Mouse (Mus musculus) large intestine, adult 2 months (tissue): Measurements from ENCODE around the gene Gm21188. TPM values are rescaled to one million over a fixed set of nuclear protein-coding genes. Genes with fewer than 3 reads are reported as not detected.
"Not testable (repeated sequence)": the region's sequence is repeated elsewhere in the genome, so short reads cannot be mapped to it uniquely, and the experiment has no call there.

Source experiments
- DNase-seq: peaks from one replicate; pipeline ENCODE4 v3.0.0-alpha.2; 2012; ENCODE audit warnings: low read depth, low spot score
- WGBS: fragments of 180-500 bp; shearing (Covaris S2); methylation state at CpG from one replicate; pipeline ENCODE4 v1.1.7; 2018; 5-methylcytosine and 5-hydroxymethylcytosine counted together
- polyA plus RNA-seq: library from polyadenylated mRNA; depleted of rRNA; stranded (reverse); fragments of >200 nt; gene quantifications from 2 replicates; pipeline ENCODE4 v1.2.3, GENCODE M21; 2012; rRNA removed

The Gm21188 gene
- polyA plus RNA-seq, 1 experiment = 0.21 TPM

GRCm38 (mm10) chr13:120031676-120032075 lies 20.3 kb downstream of the Gm21188 start:
- 6% methylated on average over 16 of the region's 16 CpGs for WGBS

DNA sequence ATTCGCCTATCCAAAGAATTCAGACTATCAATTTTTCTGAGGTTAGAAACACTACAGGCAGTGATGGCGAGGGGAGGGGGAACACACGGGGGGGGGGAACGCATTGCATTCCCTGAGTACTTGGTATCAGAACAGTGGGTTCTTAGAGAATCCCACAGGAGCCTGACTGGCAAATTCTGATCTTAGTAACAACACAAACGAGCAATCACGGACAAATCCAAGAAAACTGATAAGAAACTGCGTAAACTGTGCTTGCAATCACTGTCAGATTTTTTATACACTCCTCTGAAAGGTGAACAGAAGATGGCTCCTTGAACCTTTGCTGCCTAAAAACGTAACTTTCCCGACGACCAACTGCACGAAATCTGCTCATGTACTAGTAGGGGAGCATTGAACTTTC lies 24.6 kb downstream of the Gm21188 start:
- WGBS = 4% methylated on average over 11 of the region's 11 CpGs
- not testable (repeated sequence) for DNase-seq

More at GRCm38 (mm10) chr13:120031676-120032075, 20.3 kb downstream of the Gm21188 start:
- not testable (repeated sequence) for DNase-seq

DNA sequence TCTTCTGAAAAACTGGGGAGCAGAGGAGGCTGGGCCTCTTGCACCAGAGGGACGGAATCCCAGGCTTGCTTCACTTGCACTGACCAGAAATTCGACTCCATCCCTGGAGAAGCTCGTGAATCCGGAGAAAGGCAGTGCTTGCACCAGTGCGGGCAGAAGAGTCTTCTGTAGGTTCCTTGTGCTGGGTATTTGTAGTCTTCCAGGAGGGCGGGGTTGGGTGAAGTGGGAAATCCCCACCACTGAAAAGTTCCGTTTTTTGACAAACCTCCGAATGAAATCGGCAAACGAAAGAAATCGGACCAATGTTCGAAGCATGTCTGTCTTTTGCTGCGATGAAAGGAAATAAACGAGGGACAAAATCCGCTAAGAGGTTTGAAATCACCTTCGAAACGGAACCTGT lies 25.1 kb downstream of the Gm21188 start, which contains the start of gene Gm36079:
TSS of gene Gm36079 (minus strand) at position 101 of the 400 bp plus-strand sequence.
- not testable (repeated sequence) for DNase-seq
- whole genome bisulfite sequencing = 2% methylated on average over 6 of the region's 17 CpGs

DNA sequence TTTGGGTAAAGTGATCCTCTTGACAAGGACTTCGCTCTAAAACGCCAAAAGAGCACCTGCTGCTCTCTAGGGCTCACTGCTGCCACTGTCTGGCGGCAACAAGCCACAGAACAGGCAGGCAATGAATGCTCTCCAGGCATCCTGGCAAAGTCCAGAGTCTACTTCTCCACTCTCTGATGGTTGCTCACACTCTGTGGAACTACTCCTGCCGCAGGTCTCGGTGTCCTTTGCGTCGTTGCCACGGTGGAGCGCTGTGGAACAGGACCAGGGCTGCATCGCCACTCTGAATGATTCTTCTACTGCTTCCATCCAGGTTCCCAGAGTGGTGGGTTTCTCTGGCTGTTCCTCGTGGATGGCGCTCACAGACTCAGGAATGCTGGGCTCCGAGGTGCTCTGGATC lies 25.6 kb downstream of the Gm21188 start:
- WGBS = 6% methylated on average over 3 of the region's 13 CpGs
- DNase-seq = not testable (repeated sequence)

DNA sequence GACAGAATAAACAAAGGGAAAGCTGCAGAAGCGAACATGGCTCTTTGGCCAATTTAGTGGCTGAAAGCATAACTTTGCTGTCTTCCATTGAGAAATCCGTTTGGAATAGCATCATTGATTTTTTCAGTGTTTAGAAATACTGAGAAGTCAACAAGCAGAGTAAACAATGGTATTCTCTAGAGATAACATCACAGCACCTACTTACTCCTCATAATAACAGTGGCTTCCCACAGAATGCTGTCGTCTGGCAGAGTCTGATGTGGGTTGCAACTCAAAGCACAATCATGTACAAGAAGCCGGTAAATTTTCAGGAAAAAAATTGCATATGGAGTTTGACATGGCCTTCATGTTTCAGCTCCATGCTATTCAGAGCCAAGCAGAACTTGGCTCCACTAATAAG lies 26.4 kb downstream of the Gm21188 start:
- DNase-seq = not testable (repeated sequence)
- WGBS = 15% methylated on average over 4 of the region's 4 CpGs

DNA sequence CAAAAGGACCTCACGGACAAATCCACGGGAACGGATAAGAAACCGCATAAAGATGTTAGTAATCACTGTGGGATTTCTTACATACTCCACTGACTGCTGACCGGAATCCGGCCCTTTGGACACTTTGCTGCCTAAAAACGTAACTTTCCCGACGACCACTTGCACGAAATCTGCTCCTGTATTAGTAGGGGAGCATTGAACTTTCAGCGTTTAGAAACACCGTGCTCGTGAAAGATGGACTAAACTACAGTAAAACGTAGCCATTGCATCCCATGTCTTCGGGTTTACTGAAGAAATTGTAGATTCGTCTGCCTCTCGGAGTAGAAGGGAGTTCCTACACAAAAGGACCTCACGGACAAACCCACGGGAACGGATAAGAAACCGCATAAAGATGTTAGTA lies 27.0 kb downstream of the Gm21188 start:
- WGBS = 4% methylated on average over 21 of the region's 21 CpGs
- not testable (repeated sequence) for DNase-seq

GRCm38 (mm10) chr13:120024581-120024980 lies 27.4 kb downstream of the Gm21188 start:
- WGBS = 18% methylated on average over 9 of the region's 9 CpGs
- not testable (repeated sequence) for DNase-seq

DNA sequence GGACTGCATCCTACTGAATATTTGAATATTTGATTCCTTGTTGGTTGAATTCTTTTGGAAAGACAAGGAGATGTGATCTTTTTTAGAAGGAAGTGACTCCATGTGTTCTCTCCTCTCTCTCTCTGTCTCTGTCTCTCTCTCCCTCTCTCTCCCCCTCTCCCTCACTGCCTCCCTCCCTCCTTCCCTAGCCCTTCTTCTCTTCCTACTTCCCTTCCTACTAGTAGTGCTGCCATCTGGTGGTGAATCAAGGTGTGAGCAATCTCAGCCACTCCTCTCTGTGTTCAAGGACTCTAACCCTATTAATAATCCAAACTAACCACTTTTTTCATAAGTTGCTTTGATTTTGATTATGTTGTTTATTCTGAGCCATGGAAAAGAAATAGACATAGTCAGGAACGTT lies 30.5 kb downstream of the Gm21188 start:
- DNase-seq = not testable (repeated sequence)
- WGBS = no CpG with 5 or more reads among the region's 1 CpGs

DNA sequence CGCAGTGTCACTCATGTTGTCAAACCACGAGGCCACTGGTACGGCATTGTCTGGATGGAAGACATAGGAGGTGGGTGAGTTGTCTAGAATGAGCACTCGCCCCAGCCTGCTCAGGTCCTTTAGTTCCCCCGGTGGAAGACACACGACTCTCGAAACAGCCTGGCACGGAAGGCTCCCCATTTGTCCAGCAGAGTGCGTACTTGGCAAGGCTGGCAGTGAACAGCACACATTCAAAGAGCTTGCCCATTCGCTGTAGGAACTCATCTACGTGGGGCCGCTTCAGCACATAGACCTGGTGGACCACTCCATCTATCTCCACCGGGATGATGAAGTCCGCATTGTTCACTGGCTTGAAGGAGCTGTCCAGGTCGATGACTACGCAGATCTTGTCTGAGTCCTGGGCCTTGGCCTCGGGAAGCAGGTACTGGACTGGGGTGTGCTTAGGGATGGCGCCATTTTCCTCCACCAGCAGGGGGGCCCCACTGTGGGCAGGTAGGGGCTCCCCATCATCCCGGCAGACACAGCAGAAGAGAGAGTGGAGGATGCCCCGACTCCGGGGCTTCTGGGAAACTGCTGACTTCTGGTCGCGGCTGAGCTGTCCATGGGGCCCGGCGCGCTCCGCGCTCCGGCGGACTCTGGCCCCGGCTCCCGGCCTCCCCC lies 36.5 kb downstream of the Gm21188 start:
- DNase-seq = not testable (repeated sequence)
- 3% methylated on average over 8 of the region's 32 CpGs for WGBS

- no CpG with 5 or more reads among the region's 2 CpGs for WGBS
- not testable (repeated sequence) for DNase-seq
Observed at GRCm38 (mm10) chr13:120013962-120014361, 38.0 kb downstream of the Gm21188 start.

DNA sequence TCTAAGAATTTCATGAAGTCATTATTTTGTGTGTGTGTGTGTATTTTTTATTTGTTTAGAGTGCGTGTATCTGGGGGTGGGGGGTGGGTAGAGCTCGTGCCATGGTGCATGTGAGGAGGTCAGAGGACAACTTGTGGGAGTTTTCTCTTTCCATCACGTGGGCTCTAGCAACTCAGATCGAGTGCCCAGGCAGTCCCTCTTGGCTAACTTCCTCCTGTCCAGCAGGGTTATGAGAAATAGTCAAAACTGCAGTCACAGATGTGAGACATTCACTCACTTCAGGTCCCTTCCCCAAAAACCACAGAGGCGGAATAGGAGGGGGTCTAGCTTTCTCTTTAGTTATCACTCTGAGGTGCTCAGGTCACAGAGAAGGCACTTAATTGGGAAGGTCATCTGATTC lies 38.5 kb downstream of the Gm21188 start:
- DNase-seq = not testable (repeated sequence)
- no CpG with 5 or more reads among the region's 5 CpGs for WGBS

DNA sequence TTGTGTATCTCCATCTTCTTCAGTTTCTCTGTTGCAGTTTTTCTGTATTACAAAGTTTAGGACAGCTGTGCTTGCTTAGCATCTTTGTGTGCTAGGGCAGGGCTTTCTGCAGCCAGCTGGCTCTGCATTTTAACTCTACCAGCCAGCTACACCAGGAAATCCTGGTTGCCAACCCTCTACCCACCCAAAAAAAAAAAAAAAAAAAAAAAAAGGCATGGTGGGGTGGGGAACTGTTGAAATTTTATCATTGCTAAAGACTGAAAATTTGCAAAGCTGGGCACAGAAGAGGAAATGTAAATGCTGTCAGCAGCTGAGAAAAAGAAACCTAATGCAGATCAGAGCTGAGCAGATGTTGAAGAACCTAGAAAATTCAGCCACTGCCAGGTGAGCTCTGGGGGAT lies 41.9 kb downstream of the Gm21188 start:
- DNase-seq = not testable (repeated sequence)

GRCm38 (mm10) chr13:119999215-119999614 lies 52.8 kb downstream of the Gm21188 start:
- no CpG with 5 or more reads among the region's 4 CpGs for WGBS
- DNase-seq = not testable (repeated sequence)

- DNase-seq = not testable (repeated sequence)
- no CpG with 5 or more reads among the region's 22 CpGs for WGBS
Observed at GRCm38 (mm10) chr13:119998442-119999086, 53.4 kb downstream of the Gm21188 start.

DNA sequence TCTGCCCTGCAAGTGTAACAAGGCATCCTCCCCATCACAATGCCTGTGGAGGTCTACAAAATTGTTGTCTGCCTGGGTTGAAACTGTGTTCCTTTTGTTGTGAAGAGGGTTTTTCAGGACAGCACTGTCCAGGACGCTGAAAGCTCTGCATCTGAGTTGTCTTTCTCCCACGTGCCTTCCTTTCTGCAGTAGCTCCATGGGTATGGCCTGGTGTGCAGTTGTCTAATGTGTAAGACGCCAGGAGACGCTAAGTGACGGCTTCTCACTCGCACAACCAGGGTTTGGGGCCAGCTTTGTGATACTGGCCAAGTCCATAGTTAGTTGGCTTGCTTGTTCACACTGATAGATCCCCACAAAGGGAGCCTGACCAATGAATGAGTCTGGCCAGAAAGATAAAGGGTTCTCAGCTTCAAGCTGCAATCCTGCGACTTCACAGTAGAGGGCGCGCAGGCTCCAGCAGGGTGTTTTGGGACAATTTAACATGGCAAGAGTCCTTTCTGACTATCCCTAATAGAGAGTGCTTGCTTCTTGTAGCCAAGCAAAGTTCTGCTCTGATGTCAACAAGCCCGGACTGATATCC lies 60.0 kb downstream of the Gm21188 start:
- DNase-seq = not testable (repeated sequence)
- WGBS = no CpG with 5 or more reads among the region's 10 CpGs

DNA sequence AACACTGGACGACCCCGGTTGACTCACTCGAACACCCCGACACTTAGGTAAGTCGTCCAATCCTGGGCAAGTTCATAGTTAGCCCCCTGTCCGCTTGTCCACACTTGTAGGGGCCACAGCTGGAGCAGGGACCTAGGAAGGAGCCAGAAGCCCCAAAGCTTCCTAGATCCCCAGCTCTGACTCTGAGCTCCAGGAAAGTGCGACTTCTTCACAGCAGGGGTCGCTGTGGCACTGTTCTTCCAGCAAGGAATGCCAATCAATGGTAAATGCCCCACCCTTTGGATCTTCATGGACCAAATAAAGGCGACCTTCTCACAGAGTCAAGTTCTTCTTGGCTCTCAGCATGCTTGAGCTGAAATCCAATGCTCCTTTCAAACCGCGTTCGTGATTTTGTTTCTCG lies 60.7 kb downstream of the Gm21188 start:
- not testable (repeated sequence) for DNase-seq
- no CpG with 5 or more reads among the region's 13 CpGs for WGBS

Other genes starting within 250 kb of the Gm21188 start
- gene AF067063, start 222.0 kb downstream of the Gm21188 start, polyA plus RNA-seq = not detected in 2 replicates
- not detected in 2 replicates for gene D13Ertd608e, start 216.2 kb downstream of the Gm21188 start, polyA plus RNA-seq
- gene Tcstv1, start 157.4 kb downstream of the Gm21188 start, polyA plus RNA-seq = not detected in 2 replicates
- gene Gm21761, start 122.9 kb downstream of the Gm21188 start, polyA plus RNA-seq = not detected in 2 replicates
- gene B020031M17Rik, start 101.4 kb downstream of the Gm21188 start, polyA plus RNA-seq = not detected in 2 replicates
- gene Gm36079, start 25.2 kb downstream of the Gm21188 start, polyA plus RNA-seq = not detected in 2 replicates
- not detected in 2 replicates for gene Gm20767, start 88.1 kb upstream of the Gm21188 start, polyA plus RNA-seq
- gene Gm21818, start 120.2 kb upstream of the Gm21188 start, polyA plus RNA-seq = not detected in 2 replicates
- 0.93 TPM in 1 of 2 replicates, not detected in the other for gene Gm21762, start 163.8 kb upstream of the Gm21188 start, polyA plus RNA-seq
- gene Gm21731, start 186.9 kb upstream of the Gm21188 start, polyA plus RNA-seq = not detected in 2 replicates
- not detected in 2 replicates for gene AF067061, start 210.9 kb upstream of the Gm21188 start, polyA plus RNA-seq
- gene BC147527, start 248.2 kb upstream of the Gm21188 start, polyA plus RNA-seq = 0.26 and 0.64 TPM in 2 replicates